Mouse (Mus musculus) erythroblast, embryonic 14.5 days (primary cell): ENCODE measurements around the gene BC035044.

Experiments used
- GATA1 ChIP-seq: IDR thresholded peaks from 2 replicates; pipeline ENCODE4 v1.6.1; 2012; ENCODE audit warnings: low read length, inconsistent platforms, mixed read lengths
- TAL1 ChIP-seq: IDR thresholded peaks from 3 replicates; pipeline ENCODE4 v1.6.1; 2012; ENCODE audit warnings: low read length, inconsistent platforms, mixed read lengths

DNA sequence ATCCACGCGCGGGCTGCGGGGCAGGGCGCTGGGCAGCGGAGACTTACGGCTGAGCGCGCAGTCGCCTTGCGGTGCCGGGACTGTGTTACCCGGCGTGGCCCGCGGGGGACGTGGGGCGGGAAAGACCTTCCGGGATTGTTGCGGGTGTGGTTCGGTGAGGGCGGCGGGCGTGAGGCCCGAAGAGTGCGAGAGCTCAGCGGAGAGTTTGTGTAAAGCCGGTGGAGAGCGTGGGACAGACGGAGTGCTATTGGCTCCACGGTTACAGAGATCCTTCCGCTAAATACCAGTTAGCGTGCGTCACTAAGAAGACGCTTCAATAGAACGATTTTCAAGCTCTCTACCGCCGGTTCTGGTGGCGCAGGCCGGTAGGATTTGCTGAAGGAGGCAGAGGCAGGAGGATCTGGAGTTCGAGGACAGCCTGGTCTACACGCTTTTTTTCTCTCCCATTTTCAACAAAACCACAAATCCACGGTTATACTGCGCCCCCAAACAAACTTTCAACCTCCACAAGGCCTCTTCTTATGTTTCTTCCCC, 47.9 kb downstream of the BC035044 start:
- TF ChIP-seq TAL1 (no peak), GATA1 (no peak)
